Mouse (Mus musculus) ES-Bruce4 (cell line): Measurements from ENCODE around the gene Olfr776. TPM values are rescaled to one million over a fixed set of nuclear protein-coding genes. Genes with fewer than 3 reads are reported as not detected.
"Not testable (repeated sequence)": the region's sequence is repeated elsewhere in the genome, so short reads cannot be mapped to it uniquely, and the experiment has no call there.

ENCODE experiments used
- H3K27ac ChIP-seq: 2 replicates; pipeline ENCODE4 v1.5.1; 2012; ENCODE audit warnings: low read length, inconsistent platforms; ENCODE audit not compliant: insufficient read depth
- H3K27me3 ChIP-seq: 2 replicates; pipeline ENCODE4 v1.6.1; 2012; ENCODE audit warnings: mild to moderate bottlenecking, low read length, inconsistent platforms; ENCODE audit not compliant: control insufficient read depth, poor library complexity, insufficient read depth, severe bottlenecking
- H3K36me3 ChIP-seq: 2 replicates; pipeline ENCODE4 v1.6.1; 2012; ENCODE audit warnings: inconsistent platforms, mild to moderate bottlenecking, low read length, moderate library complexity; ENCODE audit not compliant: control insufficient read depth, poor library complexity, insufficient read depth, severe bottlenecking
- H3K4me1 ChIP-seq: one replicate; pipeline ENCODE4 v1.8.1; 2011; ENCODE audit warnings: low read length; ENCODE audit not compliant: control insufficient read depth, insufficient read depth
- H3K4me3 ChIP-seq: 2 replicates; pipeline ENCODE4 v1.5.1; 2011; ENCODE audit warnings: low read depth, mild to moderate bottlenecking, low read length
- H3K9ac ChIP-seq: 2 replicates; pipeline ENCODE4 v1.6.1; 2012; ENCODE audit warnings: low read depth, mild to moderate bottlenecking, inconsistent platforms; ENCODE audit not compliant: poor library complexity, severe bottlenecking
- H3K9me3 ChIP-seq: replicated peaks from 2 replicates; pipeline ENCODE4 v1.6.1; 2012; ENCODE audit warnings: mild to moderate bottlenecking, low read length, inconsistent platforms; ENCODE audit not compliant: control insufficient read depth, poor library complexity, insufficient read depth, severe bottlenecking
- CTCF ChIP-seq: IDR thresholded peaks from one replicate; pipeline ENCODE4 v1.8.1; 2011; ENCODE audit warnings: low read depth, low read length
- EP300 ChIP-seq: IDR thresholded peaks from 2 replicates; pipeline ENCODE4 v1.6.1; 2011; ENCODE audit warnings: low read depth, low read length; ENCODE audit not compliant: insufficient read depth
- POLR2A ChIP-seq: IDR thresholded peaks from one replicate; pipeline ENCODE4 v1.8.1; 2011; ENCODE audit warnings: low read length; ENCODE audit not compliant: insufficient read depth
- polyA plus RNA-seq: library from polyadenylated mRNA; stranded (reverse); fragments of >200 nt; gene quantifications from 2 replicates; pipeline ENCODE4 v1.2.4, GENCODE M21; 2011; ENCODE audit warnings: low read depth; ENCODE audit not compliant: missing spikeins, insufficient read depth, insufficient read length

Gene Olfr776
- not detected in 2 replicates for polyA plus RNA-seq

DNA sequence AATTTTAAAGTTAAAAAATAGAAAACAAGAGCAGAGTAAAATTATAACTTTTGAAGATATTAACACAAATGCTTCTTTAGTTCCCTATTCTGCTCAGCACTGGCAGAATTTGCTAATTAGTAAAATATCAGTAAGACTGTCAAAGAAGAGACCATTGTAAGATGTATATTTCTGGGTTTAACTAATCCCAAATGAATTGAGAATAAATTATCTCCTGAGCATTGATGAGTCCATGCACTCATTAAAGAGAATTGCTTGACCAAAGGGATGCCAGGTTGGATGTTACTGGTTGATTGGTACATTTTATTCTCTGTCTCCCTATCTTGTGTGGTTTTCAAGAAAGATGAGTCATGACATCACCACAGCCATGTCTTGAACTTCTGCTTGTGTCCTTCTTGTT, at the start of gene Olfr776:
Gene Olfr776, plus strand, starts transcription at position 301 of the 400 bp plus-strand sequence.
- Histone ChIP-seq H3K27ac (no peak within 1 kb of the TSS), H3K27me3 (no peaks in the 10 kb centered on the region), H3K9me3 (no peaks in the 10 kb centered on the region), H3K4me1 (no peaks in the 10 kb centered on the region), H3K36me3 (no peaks in the 10 kb centered on the region), H3K4me3 (no peak within 1 kb of the TSS), H3K9ac (no peak within 1 kb of the TSS)
- TF ChIP-seq POLR2A = no peak
- TF ChIP-seq CTCF = no peak
- no peak for TF ChIP-seq EP300

- Histone ChIP-seq H3K4me3 (no peak overlapping the region), H3K4me1 (no peaks in the 10 kb centered on the region), H3K36me3 (no peaks in the 10 kb centered on the region), H3K27me3 (no peaks in the 10 kb centered on the region), H3K9me3 (no peaks in the 10 kb centered on the region), H3K27ac (no peak overlapping the region), H3K9ac (no peak overlapping the region)
- TF ChIP-seq POLR2A = no peak
- TF ChIP-seq EP300 = no peak
- TF ChIP-seq CTCF = no peak
These were observed 28.2 kb upstream of the Olfr776 start for GRCm38 (mm10) chr10:129230737-129231136.

- Histone ChIP-seq H3K27me3 (no peaks in the 10 kb centered on the region), H3K4me1 (no peaks in the 10 kb centered on the region), H3K9ac (no peak within 1 kb of the TSS), H3K9me3 (no peaks in the 10 kb centered on the region), H3K27ac (no peak within 1 kb of the TSS), H3K36me3 (no peaks in the 10 kb centered on the region), H3K4me3 (no peak within 1 kb of the TSS)
- no peak for TF ChIP-seq CTCF
- TF ChIP-seq EP300 = no peak
- TF ChIP-seq POLR2A = no peak
These were observed 23.0 kb upstream of the Olfr776 start, which contains the start of gene Olfr774 for GRCm38 (mm10) chr10:129235904-129236303. TSS of gene Olfr774 (plus strand) at chr10:129236204.

DNA sequence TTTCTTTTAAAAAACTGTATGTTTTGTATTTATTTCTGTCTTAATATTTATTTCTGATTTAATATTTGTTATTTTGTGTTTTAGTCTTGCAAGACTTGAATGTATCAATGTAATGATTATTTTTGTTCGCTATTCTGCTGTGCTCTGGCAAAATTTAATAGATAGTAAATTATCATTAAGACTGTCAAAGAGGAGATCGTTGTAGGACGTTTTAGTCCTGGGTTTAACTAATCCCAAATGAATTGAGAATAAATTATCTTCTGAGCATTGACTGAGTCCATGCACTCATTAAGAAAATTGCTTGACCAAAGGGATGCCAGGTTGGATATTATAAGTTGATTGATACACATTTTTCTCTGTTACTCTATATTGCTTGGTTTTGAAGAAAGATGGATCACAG, 10.8 kb upstream of the Olfr776 start, which contains the start of gene Olfr775:
Gene Olfr775, plus strand, starts transcription at position 301 of the 400 bp plus-strand sequence.
- Histone ChIP-seq H3K4me3 (no peak within 1 kb of the TSS), H3K9me3 (no peaks in the 10 kb centered on the region), H3K27ac (no peak within 1 kb of the TSS), H3K4me1 (no peaks in the 10 kb centered on the region), H3K9ac (no peak within 1 kb of the TSS), H3K36me3 (no peaks in the 10 kb centered on the region), H3K27me3 (no peaks in the 10 kb centered on the region)
- TF ChIP-seq CTCF (no peak), POLR2A (no peak), EP300 (no peak)

- H3K27ac ChIP-seq = no peak within 1 kb of the TSS
- H3K27me3 ChIP-seq = no peaks in the 10 kb centered on the region
- H3K36me3 ChIP-seq = no peaks in the 10 kb centered on the region
- H3K9me3 ChIP-seq = no peaks in the 10 kb centered on the region
- no peaks in the 10 kb centered on the region for H3K4me1 ChIP-seq
- H3K9ac ChIP-seq = no peak within 1 kb of the TSS
- no peak within 1 kb of the TSS for H3K4me3 ChIP-seq
- no peak for TF ChIP-seq CTCF
- no peak for TF ChIP-seq POLR2A
- no peak for TF ChIP-seq EP300
These were observed 12.2 kb downstream of the Olfr776 start, which contains the start of gene Olfr777 for GRCm38 (mm10) chr10:129271081-129271535. TSS of gene Olfr777 (minus strand) at chr10:129271485.

- H3K4me1 ChIP-seq, H3K36me3 ChIP-seq, H3K27ac ChIP-seq, H3K27me3 ChIP-seq, H3K4me3 ChIP-seq, H3K9ac ChIP-seq, H3K9me3 ChIP-seq: not testable (repeated sequence)
These were observed 54.0 kb downstream of the Olfr776 start for GRCm38 (mm10) chr10:129312973-129313372.

- H3K27ac ChIP-seq, H3K36me3 ChIP-seq, H3K4me1 ChIP-seq, H3K9ac ChIP-seq, H3K27me3 ChIP-seq, H3K4me3 ChIP-seq, H3K9me3 ChIP-seq: not testable (repeated sequence)
These were observed 54.6 kb downstream of the Olfr776 start for GRCm38 (mm10) chr10:129313521-129313920.
